Mouse (Mus musculus) effector memory CD4-positive, alpha-beta T cell, adult 5 months (primary cell): ENCODE measurements around the gene Asl. TPM values are rescaled to one million over a fixed set of nuclear protein-coding genes. Genes with fewer than 3 reads are reported as not detected.

Experiments
- polyA plus RNA-seq: library from polyadenylated mRNA; unstranded; fragments of 100-300 nt; shearing (Covaris generic); gene quantifications from one replicate; pipeline ENCODE4 v1.2.1, GENCODE M21; 2017

Asl gene
- 45.4 TPM for polyA plus RNA-seq

DNA sequence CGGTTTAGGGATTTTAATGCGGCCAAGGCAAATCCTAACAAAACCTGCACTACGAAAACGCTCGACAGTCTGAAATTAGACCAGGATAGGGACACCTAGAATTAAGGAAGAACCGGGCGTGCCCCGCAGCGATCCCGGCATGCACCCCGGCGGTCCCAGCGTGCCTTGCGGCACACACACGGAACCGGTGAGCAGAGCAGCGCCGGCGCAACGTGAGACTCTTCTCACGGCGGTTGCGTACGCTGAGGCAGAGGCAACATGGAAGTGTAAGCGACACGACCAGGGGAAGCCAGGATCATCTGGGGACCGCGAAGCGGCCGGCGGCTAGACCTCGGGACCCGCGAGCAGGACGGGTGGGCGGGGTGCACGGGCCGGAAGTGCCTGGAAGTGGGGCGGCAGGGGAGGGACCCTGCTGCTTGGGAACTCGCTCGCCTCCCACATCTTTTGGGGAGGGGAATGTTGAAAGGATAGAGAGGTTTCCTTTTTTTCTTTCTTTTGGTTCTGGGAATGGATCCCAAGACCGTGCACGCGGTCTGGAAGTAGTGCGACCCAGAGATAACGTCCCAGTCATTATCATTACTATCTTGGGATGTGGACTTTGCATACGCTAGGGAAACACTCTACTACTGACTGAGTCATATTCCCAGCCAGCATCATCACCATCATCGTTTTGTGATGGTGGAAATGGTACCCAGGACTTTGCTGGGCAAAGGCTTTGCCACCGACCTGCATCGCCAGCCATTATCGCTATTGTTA lies at the start of gene Asl, which contains the start of gene Crcp:
Asl (minus strand) TSS at position 106 of the 756 bp plus-strand sequence.
Crcp (plus strand) TSS at position 149 of the 756 bp plus-strand sequence.

DNA sequence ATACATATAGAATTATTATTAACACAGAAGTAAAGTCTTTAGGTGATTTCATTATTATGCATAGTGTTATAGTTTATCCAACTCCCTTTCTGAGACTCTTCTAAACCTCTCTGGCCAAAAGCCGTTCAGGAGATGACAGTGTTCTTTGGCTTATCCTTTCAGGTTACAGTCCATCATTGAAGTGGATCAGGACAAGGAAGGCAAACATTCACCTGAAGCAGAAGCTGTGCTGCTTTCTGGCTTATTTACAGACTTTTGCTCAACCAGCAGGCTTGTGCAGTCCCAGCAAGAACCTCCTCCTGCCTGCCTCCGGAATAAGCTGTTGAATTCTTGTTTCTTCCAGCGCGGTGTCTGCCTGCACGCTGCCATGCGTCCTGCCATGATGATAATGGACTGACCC lies 44.0 kb upstream of the Asl start, which contains the start of gene Tpst1:
Tpst1 (plus strand) TSS at position 301 of the 400 bp plus-strand sequence.

DNA sequence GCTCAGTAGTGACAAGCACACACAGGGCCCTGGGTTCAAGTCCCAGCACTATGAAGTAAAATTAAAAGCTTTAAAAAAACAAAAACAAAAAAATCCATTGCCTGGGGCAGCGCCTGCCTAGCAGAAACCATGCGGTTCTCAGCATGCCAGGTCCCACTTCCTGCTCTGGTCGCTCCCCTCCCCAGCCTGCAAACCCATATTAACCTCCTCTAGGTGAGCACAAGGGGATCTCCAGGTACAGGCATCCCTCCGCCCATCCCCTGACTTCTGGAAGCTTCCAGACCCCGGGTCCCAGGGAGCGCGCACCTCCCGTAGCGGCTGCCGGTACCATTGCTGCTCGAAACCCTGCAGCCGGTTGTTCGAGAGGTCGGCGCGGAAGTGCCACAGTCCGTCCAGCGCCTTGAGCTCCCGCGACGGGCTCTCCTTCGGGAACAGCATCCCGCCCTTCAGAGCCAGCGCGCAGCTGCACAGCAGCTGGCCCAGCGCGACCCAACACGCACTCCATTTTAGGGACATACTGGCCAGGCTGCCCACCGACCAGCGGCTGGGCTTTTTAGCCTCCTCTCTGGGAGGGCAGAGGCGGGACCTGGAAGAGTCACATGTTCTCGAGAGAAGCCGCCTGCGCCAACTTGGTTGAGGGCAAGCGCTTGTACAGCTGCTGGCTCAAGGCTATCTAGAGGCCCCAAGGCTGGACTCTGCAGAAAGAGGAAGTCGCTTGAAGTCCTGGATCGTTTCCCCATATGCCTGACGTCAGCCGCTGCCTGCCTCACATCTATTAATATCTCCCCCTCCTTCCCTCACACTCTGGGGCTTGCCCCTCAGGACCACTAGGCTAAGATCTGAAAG lies 26.5 kb downstream of the Asl start, which contains the start of gene Gusb:
Gusb (minus strand) TSS at position 749 of the 846 bp plus-strand sequence.

Other genes with a start within 250 kb of the Asl start
- 19.8 TPM for gene Psph, start 241.8 kb downstream of the Asl start, polyA plus RNA-seq
- 12.6 TPM for gene Sumf2, start 182.3 kb downstream of the Asl start, polyA plus RNA-seq
- gene Chchd2, start 141.8 kb downstream of the Asl start, polyA plus RNA-seq: 409 TPM
- 0.80 TPM for gene Zbed5, start 133.5 kb downstream of the Asl start, polyA plus RNA-seq
- gene Phkg1, start 130.7 kb downstream of the Asl start, polyA plus RNA-seq: 0.31 TPM
- gene Nupr1l, start 120.7 kb downstream of the Asl start, polyA plus RNA-seq: not detected
- 12.7 TPM for gene Vkorc1l1, start 87.3 kb downstream of the Asl start, polyA plus RNA-seq
- gene Gusb, start 26.2 kb downstream of the Asl start, polyA plus RNA-seq: 18.1 TPM
- 17.8 TPM for gene Crcp, start within 50 bp of the Asl start, polyA plus RNA-seq
- gene Tpst1, start 44.1 kb upstream of the Asl start, polyA plus RNA-seq: 6.7 TPM
- gene Kctd7, start 115.6 kb upstream of the Asl start, polyA plus RNA-seq: 1.2 TPM
- gene Rabgef1, start 142.6 kb upstream of the Asl start, polyA plus RNA-seq: 53.0 TPM
- 87.5 TPM for gene Tmem248, start 187.8 kb upstream of the Asl start, polyA plus RNA-seq
- gene Sbds, start 226.3 kb upstream of the Asl start, polyA plus RNA-seq: 131 TPM
- 27.6 TPM for gene Tyw1, start 226.4 kb upstream of the Asl start, polyA plus RNA-seq